Mouse (Mus musculus) heart, postnatal 0 days (tissue): ENCODE measurements around the gene Mier2.

Experiments used
- CTCF ChIP-seq: IDR thresholded peaks from 2 replicates; pipeline ENCODE4 v1.5.1; 2016; ENCODE audit warnings: antibody characterized with exemption, control low read depth, low read depth
- EP300 ChIP-seq: IDR thresholded peaks from 2 replicates; pipeline ENCODE4 v1.6.1; 2016; ENCODE audit warnings: antibody characterized with exemption, low read depth

GRCm38 (mm10) chr10:79585723-79586122 lies 30.7 kb upstream of the Mier2 start:
- no peak for TF ChIP-seq CTCF
- TF ChIP-seq EP300, result no peak
